Mouse (Mus musculus) kidney, adult 2 months (tissue): ENCODE data around the gene Nol10.

ENCODE experiments used
- CTCF ChIP-seq: fragments of 200-500 bp; conservative IDR thresholded peaks from 2 replicates; pipeline ENCODE4 v1.5.1; 2011; ENCODE audit warnings: low read depth, mild to moderate bottlenecking, control low read depth, low read length, moderate library complexity, mixed read lengths; ENCODE audit not compliant: insufficient read depth, insufficient read length
- POLR2A ChIP-seq: fragments of 200-500 bp; IDR thresholded peaks from one replicate; pipeline ENCODE4 v1.6.1; 2011; ENCODE audit warnings: low read depth, low read length, control low read depth

GRCm38 (mm10) chr12:17425254-17426169 lies 77.3 kb downstream of the Nol10 start:
- TF ChIP-seq POLR2A (no peak), CTCF (no peak)
